Mouse (Mus musculus) liver, adult 2 months (tissue): Measurements from ENCODE around the gene Acad10.

Experiments
- CTCF ChIP-seq: fragments of 200-500 bp; IDR thresholded peaks from 2 replicates; pipeline ENCODE4 v1.5.1; 2011; ENCODE audit warnings: low read depth, low read length, control low read depth
- POLR2A ChIP-seq: fragments of 200-500 bp; IDR thresholded peaks from 2 replicates; pipeline ENCODE4 v1.6.1; 2011; ENCODE audit warnings: low read length, control low read depth; ENCODE audit not compliant: insufficient read depth; ENCODE audit errors: extremely low read depth

- no peak for TF ChIP-seq POLR2A
- TF ChIP-seq CTCF: no peak
Observed at GRCm38 (mm10) chr5:121575867-121576266, 84.4 kb downstream of the Acad10 start.
